Mouse (Mus musculus) embryonic facial prominence, embryonic 15.5 days (tissue): ENCODE measurements around the gene 4930402H24Rik. TPM values are rescaled to one million over a fixed set of nuclear protein-coding genes. Genes with fewer than 3 reads are reported as not detected.

Experiments used
- ATAC-seq: fragments of 200-750 bp; cut with Nextera tagmentation; 2 replicates; pipeline ENCODE4 v1.8.0; 2017; ENCODE audit warnings: low read depth, moderate TSS enrichment; ENCODE audit not compliant: insufficient number of reproducible peaks, low FRiP score, low TSS enrichment
- H3K27ac ChIP-seq: fragments of 300-500 bp; sonication (generic); replicated peaks from 2 replicates; pipeline ENCODE4 v1.5.1; 2015; ENCODE audit warnings: mild to moderate bottlenecking, inconsistent platforms
- H3K27me3 ChIP-seq: fragments of 300-500 bp; sonication (generic); 2 replicates; pipeline ENCODE4 v1.6.1; 2015; ENCODE audit warnings: inconsistent platforms
- H3K36me3 ChIP-seq: fragments of 300-500 bp; sonication (generic); 2 replicates; pipeline ENCODE4 v1.6.1; 2015; ENCODE audit warnings: mild to moderate bottlenecking, inconsistent platforms
- H3K4me1 ChIP-seq: fragments of 300-500 bp; sonication (generic); 2 replicates; pipeline ENCODE4 v1.6.1; 2015; ENCODE audit warnings: inconsistent platforms
- H3K4me2 ChIP-seq: fragments of 300-500 bp; sonication (generic); replicated peaks from 2 replicates; pipeline ENCODE4 v1.6.1; 2015; ENCODE audit warnings: mild to moderate bottlenecking, inconsistent platforms
- H3K4me3 ChIP-seq: fragments of 300-500 bp; sonication (generic); replicated peaks from 2 replicates; pipeline ENCODE4 v1.5.1; 2015; ENCODE audit warnings: mild to moderate bottlenecking, inconsistent platforms
- H3K9ac ChIP-seq: fragments of 300-500 bp; sonication (generic); 2 replicates; pipeline ENCODE4 v1.6.1; 2015; ENCODE audit warnings: inconsistent platforms
- H3K9me3 ChIP-seq: fragments of 300-500 bp; sonication (generic); replicated peaks from 2 replicates; pipeline ENCODE4 v1.6.1; 2016; ENCODE audit warnings: inconsistent platforms
- WGBS: fragments of 180-500 bp; shearing (Covaris S2); methylation state at CpG from one replicate; pipeline ENCODE4 v1.1.7; 2015; 5-methylcytosine and 5-hydroxymethylcytosine counted together
- polyA plus RNA-seq: library from polyadenylated mRNA; unstranded; fragments of >200 nt; fragmentation: Nextera tagmentation; extraction: Ambion mirVana; gene quantifications from 2 replicates; pipeline ENCODE4 v1.2.1, GENCODE M21; 2015

4930402H24Rik gene
- polyA plus RNA-seq, 1 experiment from 2014 or later, result 35.7 TPM

GRCm38 (mm10) chr2:130760876-130761275 is 145.3 kb downstream of the 4930402H24Rik start:
- no peak for ATAC-seq
- WGBS, result 63% methylated on average over 6 of the region's 6 CpGs
- H3K4me2 ChIP-seq, result no peak overlapping the region
- H3K4me1 ChIP-seq, result no peaks in the 10 kb centered on the region
- no peak overlapping the region for H3K9ac ChIP-seq
- no peak overlapping the region for H3K4me3 ChIP-seq
- H3K36me3 ChIP-seq, result peaks cover 52% of the 10 kb centered on the region
- no peaks in the 10 kb centered on the region for H3K9me3 ChIP-seq
- H3K27ac ChIP-seq, result no peak overlapping the region
- H3K27me3 ChIP-seq, result no peaks in the 10 kb centered on the region

- H3K4me3 ChIP-seq, result no peak overlapping the region
- 61% methylated on average over 7 of the region's 7 CpGs for WGBS
- no peaks in the 10 kb centered on the region for H3K27me3 ChIP-seq
- H3K9ac ChIP-seq, result no peak overlapping the region
- no peak overlapping the region for H3K27ac ChIP-seq
- ATAC-seq, result no peak
- H3K36me3 ChIP-seq, result peaks cover 19% of the 10 kb centered on the region
- no peak overlapping the region for H3K4me2 ChIP-seq
- no peaks in the 10 kb centered on the region for H3K9me3 ChIP-seq
- H3K4me1 ChIP-seq, result no peaks in the 10 kb centered on the region; the same call in 1 of the 2 replicates
Observed at GRCm38 (mm10) chr2:130755061-130755607, 151.1 kb downstream of the 4930402H24Rik start.

- no peaks in the 10 kb centered on the region for H3K9me3 ChIP-seq
- H3K9ac ChIP-seq, result no peak overlapping the region
- ATAC-seq, result no peak; the same call in 1 of the 2 replicates
- WGBS, result 87% methylated on average over 3 of the region's 3 CpGs
- H3K4me3 ChIP-seq, result no peak overlapping the region
- H3K36me3 ChIP-seq, result peaks cover 19% of the 10 kb centered on the region
- H3K4me1 ChIP-seq, result no peaks in the 10 kb centered on the region; the same call in 1 of the 2 replicates
- no peak overlapping the region for H3K27ac ChIP-seq
- H3K4me2 ChIP-seq, result no peak overlapping the region
- H3K27me3 ChIP-seq, result no peaks in the 10 kb centered on the region
Observed at GRCm38 (mm10) chr2:130754596-130754995, 151.6 kb downstream of the 4930402H24Rik start.

- Histone ChIP-seq H3K4me3 (no peak overlapping the region), H3K36me3 (peaks cover 40% of the 10 kb centered on the region), H3K4me2 (no peak overlapping the region), H3K27ac (no peak overlapping the region), H3K4me1 (no peaks in the 10 kb centered on the region; the same call in 1 of the 2 replicates), H3K27me3 (no peaks in the 10 kb centered on the region), H3K9me3 (no peaks in the 10 kb centered on the region), H3K9ac (no peak overlapping the region)
- ATAC-seq, result no peak
- WGBS, result 60% methylated on average over 8 of the region's 8 CpGs
Observed at GRCm38 (mm10) chr2:130750449-130750848, 155.8 kb downstream of the 4930402H24Rik start.

- Histone ChIP-seq H3K9ac (no peak overlapping the region), H3K4me3 (no peak overlapping the region), H3K36me3 (peaks cover 48% of the 10 kb centered on the region), H3K27me3 (no peaks in the 10 kb centered on the region), H3K27ac (no peak overlapping the region), H3K9me3 (no peaks in the 10 kb centered on the region), H3K4me2 (no peak overlapping the region), H3K4me1 (no peaks in the 10 kb centered on the region; the same call in 1 of the 2 replicates)
- WGBS, result 72% methylated on average over 3 of the region's 3 CpGs
- ATAC-seq, result no peak
Observed at GRCm38 (mm10) chr2:130749708-130750107, 156.5 kb downstream of the 4930402H24Rik start.

- Histone ChIP-seq H3K9me3 (no peaks in the 10 kb centered on the region), H3K36me3 (peaks cover 95% of the 10 kb centered on the region), H3K27me3 (no peaks in the 10 kb centered on the region), H3K27ac (no peak overlapping the region), H3K4me3 (no peak overlapping the region), H3K4me2 (no peak overlapping the region), H3K9ac (no peak overlapping the region), H3K4me1 (0 out of 2 replicates have a peak, but pooled peaks cover 3% of the 10 kb centered on the region)
- WGBS, result 95% methylated on average over 1 of the region's 1 CpGs
- ATAC-seq, result no peak
Observed at GRCm38 (mm10) chr2:130743576-130743975, 162.6 kb downstream of the 4930402H24Rik start.

GRCm38 (mm10) chr2:130740096-130740495 is 166.1 kb downstream of the 4930402H24Rik start:
- H3K36me3 ChIP-seq, result peaks cover 92% of the 10 kb centered on the region
- 47% methylated on average over 4 of the region's 4 CpGs for WGBS
- H3K4me2 ChIP-seq, result no peak overlapping the region
- 0 out of 2 replicates have a peak, but pooled peaks cover 3% of the 10 kb centered on the region for H3K4me1 ChIP-seq
- no peak overlapping the region for H3K9ac ChIP-seq
- ATAC-seq, result no peak
- H3K27ac ChIP-seq, result no peak overlapping the region
- no peak overlapping the region for H3K4me3 ChIP-seq
- H3K27me3 ChIP-seq, result no peaks in the 10 kb centered on the region
- no peaks in the 10 kb centered on the region for H3K9me3 ChIP-seq

GRCm38 (mm10) chr2:130738019-130738418 is 168.2 kb downstream of the 4930402H24Rik start:
- no peak overlapping the region for H3K4me3 ChIP-seq
- 76% methylated on average over 6 of the region's 6 CpGs for WGBS
- no peak overlapping the region for H3K4me2 ChIP-seq
- no peaks in the 10 kb centered on the region for H3K27me3 ChIP-seq
- no peak for ATAC-seq
- H3K9me3 ChIP-seq, result no peaks in the 10 kb centered on the region
- no peak overlapping the region for H3K27ac ChIP-seq
- H3K36me3 ChIP-seq, result peaks cover 85% of the 10 kb centered on the region
- H3K9ac ChIP-seq, result no peak overlapping the region
- 0 out of 2 replicates have a peak, but pooled peaks cover 3% of the 10 kb centered on the region for H3K4me1 ChIP-seq

GRCm38 (mm10) chr2:130735281-130735680 is 170.9 kb downstream of the 4930402H24Rik start:
- no peak for ATAC-seq
- H3K9ac ChIP-seq, result no peak overlapping the region
- H3K36me3 ChIP-seq, result peaks cover 82% of the 10 kb centered on the region
- no peak overlapping the region for H3K4me3 ChIP-seq
- H3K27me3 ChIP-seq, result no peaks in the 10 kb centered on the region
- H3K27ac ChIP-seq, result no peak overlapping the region
- 67% methylated on average over 5 of the region's 5 CpGs for WGBS
- no peak overlapping the region for H3K4me2 ChIP-seq
- H3K9me3 ChIP-seq, result no peaks in the 10 kb centered on the region
- H3K4me1 ChIP-seq, result no peaks in the 10 kb centered on the region

GRCm38 (mm10) chr2:130733444-130733843 is 172.8 kb downstream of the 4930402H24Rik start:
- WGBS, result 95% methylated on average over 2 of the region's 3 CpGs
- Histone ChIP-seq H3K4me2 (no peak overlapping the region), H3K4me3 (no peak overlapping the region), H3K27me3 (no peaks in the 10 kb centered on the region), H3K27ac (no peak overlapping the region), H3K9me3 (no peaks in the 10 kb centered on the region), H3K36me3 (peaks cover 83% of the 10 kb centered on the region), H3K9ac (no peak overlapping the region), H3K4me1 (no peaks in the 10 kb centered on the region)
- no peak for ATAC-seq

- H3K9ac ChIP-seq, result no peak overlapping the region
- WGBS, result 76% methylated on average over 5 of the region's 5 CpGs
- no peaks in the 10 kb centered on the region for H3K4me1 ChIP-seq
- H3K9me3 ChIP-seq, result no peaks in the 10 kb centered on the region
- peaks cover 84% of the 10 kb centered on the region for H3K36me3 ChIP-seq
- ATAC-seq, result no peak
- H3K4me3 ChIP-seq, result no peak overlapping the region
- H3K27ac ChIP-seq, result no peak overlapping the region
- H3K4me2 ChIP-seq, result no peak overlapping the region
- no peaks in the 10 kb centered on the region for H3K27me3 ChIP-seq
Observed at GRCm38 (mm10) chr2:130731855-130732254, 174.4 kb downstream of the 4930402H24Rik start.

GRCm38 (mm10) chr2:130730746-130731145 is 175.5 kb downstream of the 4930402H24Rik start:
- no peaks in the 10 kb centered on the region for H3K4me1 ChIP-seq
- peaks cover 86% of the 10 kb centered on the region for H3K36me3 ChIP-seq
- no peak overlapping the region for H3K27ac ChIP-seq
- WGBS, result 86% methylated on average over 9 of the region's 9 CpGs
- H3K27me3 ChIP-seq, result no peaks in the 10 kb centered on the region
- no peak overlapping the region for H3K4me3 ChIP-seq
- H3K9ac ChIP-seq, result no peak overlapping the region
- ATAC-seq, result no peak
- H3K9me3 ChIP-seq, result no peaks in the 10 kb centered on the region
- H3K4me2 ChIP-seq, result no peak overlapping the region
